Mouse (Mus musculus) midbrain, postnatal 0 days (tissue): ENCODE measurements around the gene Rita1. TPM values are rescaled to one million over a fixed set of nuclear protein-coding genes. Genes with fewer than 3 reads are reported as not detected.
A peak's percentile ranks its signal among the peaks of the same experiment; 100 is the strongest.

Experiments used
- ATAC-seq: fragments of 200-750 bp; cut with Nextera tagmentation; 2 replicates; pipeline ENCODE4 v1.8.0; 2017; ENCODE audit warnings: moderate number of reproducible peaks, mild to moderate bottlenecking, moderate TSS enrichment, moderate library complexity; ENCODE audit not compliant: low FRiP score
- DNase-seq: peaks from one replicate; pipeline ENCODE4 v3.0.0-alpha.2; 2015; ENCODE audit warnings: low spot score
- H3K27ac ChIP-seq: fragments of 300-500 bp; sonication (generic); 2 replicates; pipeline ENCODE4 v1.5.1; 2014; ENCODE audit warnings: low read depth, mild to moderate bottlenecking, low read length, mixed read lengths
- H3K27me3 ChIP-seq: fragments of 300-500 bp; sonication (generic); 2 replicates; pipeline ENCODE4 v1.6.1; 2014; ENCODE audit warnings: low read length, control low read depth, mixed read lengths; ENCODE audit not compliant: insufficient read depth
- H3K36me3 ChIP-seq: fragments of 300-500 bp; sonication (generic); 2 replicates; pipeline ENCODE4 v1.6.1; 2014; ENCODE audit warnings: low read length, control low read depth, mixed read lengths; ENCODE audit not compliant: insufficient read depth
- H3K4me1 ChIP-seq: fragments of 300-500 bp; sonication (generic); 2 replicates; pipeline ENCODE4 v1.6.1; 2014; ENCODE audit warnings: mild to moderate bottlenecking, control low read depth, antibody characterized with exemption, low read length, mixed read lengths; ENCODE audit not compliant: insufficient read depth
- H3K4me2 ChIP-seq: fragments of 300-500 bp; sonication (generic); 2 replicates; pipeline ENCODE4 v1.6.1; 2014; ENCODE audit warnings: low read depth, mild to moderate bottlenecking, low read length, mixed read lengths; ENCODE audit not compliant: poor library complexity, severe bottlenecking
- H3K4me3 ChIP-seq: fragments of 300-500 bp; sonication (generic); 2 replicates; pipeline ENCODE4 v1.5.1; 2014; ENCODE audit warnings: low read depth, mild to moderate bottlenecking, low read length, moderate library complexity
- H3K9ac ChIP-seq: fragments of 300-500 bp; sonication (generic); replicated peaks from 2 replicates; pipeline ENCODE4 v1.6.1; 2014; ENCODE audit warnings: mild to moderate bottlenecking, low read length, moderate library complexity, mixed read lengths; ENCODE audit not compliant: poor library complexity, severe bottlenecking
- H3K9me3 ChIP-seq: fragments of 300-500 bp; sonication (generic); 2 replicates; pipeline ENCODE4 v1.6.1; 2016; ENCODE audit warnings: low read length, control low read depth
- CTCF ChIP-seq: IDR thresholded peaks from 2 replicates; pipeline ENCODE4 v1.5.1; 2016; ENCODE audit warnings: antibody characterized with exemption, mild to moderate bottlenecking
- WGBS: fragments of 180-500 bp; shearing (Covaris S2); extraction: QIAGEN DNeasy Blood & Tissue Kit; methylation state at CpG from one replicate; pipeline ENCODE4 v1.1.7; 2014; 5-methylcytosine and 5-hydroxymethylcytosine counted together
- polyA plus RNA-seq: library from polyadenylated mRNA; unstranded; fragments of >200 nt; fragmentation: Nextera tagmentation; extraction: Ambion mirVana; gene quantifications from 2 replicates; pipeline ENCODE4 v1.2.1, GENCODE M21; 2015
- total RNA-seq: library from RNA; depleted of rRNA; stranded (reverse); fragments of >200 nt; gene quantifications from 2 replicates; pipeline ENCODE4 v1.2.3, GENCODE M21; 2014

The Rita1 gene
- total and polyA plus RNA-seq, 2 experiments from 2014 or later, result 31.4 to 43.6 TPM

- DNase-seq (peak; percentile 100), ATAC-seq (peak; percentile 98)
- peaks cover 9% of the 10 kb centered on the region; the same call in 1 of the 2 replicates for H3K36me3 ChIP-seq
- H3K4me1 ChIP-seq, result no peaks in the 10 kb centered on the region
- WGBS, result under 1% methylated on average over 35 of the region's 35 CpGs
- no peaks in the 10 kb centered on the region for H3K27me3 ChIP-seq
- no peaks in the 10 kb centered on the region for H3K9me3 ChIP-seq
- H3K4me3 ChIP-seq, result peak within 1 kb of the TSS; percentile 75
- TF ChIP-seq CTCF, result peak; percentile 51
- peak within 1 kb of the TSS; percentile 77 for H3K9ac ChIP-seq
- H3K4me2 ChIP-seq, result peak within 1 kb of the TSS; percentile 99
- H3K27ac ChIP-seq, result peak within 1 kb of the TSS; percentile 55
Observed at GRCm38 (mm10) chr5:120588569-120589094, 23.8 kb downstream of the Rita1 start, which contains the start of the genes Tpcn1 and Iqcd. Gene Tpcn1, minus strand, starts transcription at chr5:120588673. Gene Iqcd, plus strand, starts transcription at chr5:120589016.

GRCm38 (mm10) chr5:120587940-120588568 lies 24.3 kb downstream of the Rita1 start:
- H3K4me3 ChIP-seq, result peak overlapping the region; percentile 75
- no peaks in the 10 kb centered on the region for H3K9me3 ChIP-seq
- peaks cover 9% of the 10 kb centered on the region; the same call in 1 of the 2 replicates for H3K36me3 ChIP-seq
- 2% methylated on average over 26 of the region's 29 CpGs for WGBS
- H3K27ac ChIP-seq, result peak overlapping the region; percentile 55
- H3K4me2 ChIP-seq, result peak overlapping the region; percentile 99
- no peak for DNase-seq
- H3K9ac ChIP-seq, result peak overlapping the region; percentile 77
- H3K27me3 ChIP-seq, result no peaks in the 10 kb centered on the region
- ATAC-seq, result 0 out of 2 replicates have a peak, but pooled peaks have one; percentile 0
- H3K4me1 ChIP-seq, result no peaks in the 10 kb centered on the region
- TF ChIP-seq CTCF, result no peak

- Histone ChIP-seq H3K9ac (peak overlapping the region; percentile 77; the same call in 1 of the 2 replicates), H3K4me2 (peak overlapping the region; percentile 99), H3K4me1 (no peaks in the 10 kb centered on the region), H3K9me3 (no peaks in the 10 kb centered on the region), H3K36me3 (peaks cover 9% of the 10 kb centered on the region; the same call in 1 of the 2 replicates), H3K4me3 (peak overlapping the region; percentile 75), H3K27me3 (no peaks in the 10 kb centered on the region), H3K27ac (peak overlapping the region; percentile 55; the same call in 1 of the 2 replicates)
- DNase-seq, result no peak
- 36% methylated on average over 9 of the region's 9 CpGs for WGBS
- no peak for ATAC-seq
- TF ChIP-seq CTCF, result no peak
Observed at GRCm38 (mm10) chr5:120587616-120587926, 24.8 kb downstream of the Rita1 start.

- peak overlapping the region; percentile 29; the same call in 1 of the 2 replicates for H3K9ac ChIP-seq
Observed at GRCm38 (mm10) chr5:120586741-120587615, 25.4 kb downstream of the Rita1 start.

GRCm38 (mm10) chr5:120584968-120585367 lies 27.4 kb downstream of the Rita1 start:
- Histone ChIP-seq H3K27ac (no peak overlapping the region), H3K9me3 (no peaks in the 10 kb centered on the region), H3K36me3 (peaks cover 13% of the 10 kb centered on the region), H3K4me2 (no peak overlapping the region), H3K4me1 (peaks cover under 1% of the 10 kb centered on the region; the same call in 1 of the 2 replicates), H3K27me3 (no peaks in the 10 kb centered on the region), H3K9ac (no peak overlapping the region), H3K4me3 (no peak overlapping the region)
- WGBS, result 44% methylated on average over 15 of the region's 15 CpGs
- ATAC-seq, result no peak
- no peak for TF ChIP-seq CTCF
- DNase-seq, result no peak

More at GRCm38 (mm10) chr5:120586741-120587615, 25.4 kb downstream of the Rita1 start:
- Histone ChIP-seq H3K4me3 (peak overlapping the region; percentile 75), H3K9me3 (no peaks in the 10 kb centered on the region), H3K4me2 (peak overlapping the region; percentile 99), H3K27ac (peak overlapping the region; percentile 18; the same call in 1 of the 2 replicates), H3K27me3 (no peaks in the 10 kb centered on the region), H3K36me3 (peaks cover 12% of the 10 kb centered on the region), H3K4me1 (no peaks in the 10 kb centered on the region)
- no peak for ATAC-seq
- no peak for TF ChIP-seq CTCF
- DNase-seq, result no peak
- 12% methylated on average over 17 of the region's 17 CpGs for WGBS
